Mouse (Mus musculus): ENCODE measurements at regions not wholly inside any gene's neighbourhood (a gene's known extent, or its start where the extent isn't known, plus 50 kb on each side); places are given as distances from the start of the nearest gene placed in this dataset.

- Histone ChIP-seq H3K4me1 (no peaks in the 10 kb centered on the region), H3K36me3 (no peaks in the 10 kb centered on the region), H3K4me3 (no peak overlapping the region), H3K27me3 (no peaks in the 10 kb centered on the region), H3K9me3 (no peaks in the 10 kb centered on the region), H3K9ac (replicated peaks) (no peak overlapping the region), H3K4me2 (replicated peaks) (no peak overlapping the region), H3K27ac (replicated peaks) (no peak overlapping the region)
- no peak for ATAC-seq (replicated peaks)
- WGBS = 91% methylated on average over 7 of the region's 7 CpGs
Observed at GRCm38 (mm10) chr11:45178036-45178435, 560.9 kb downstream of the Ebf1 start.

GRCm38 (mm10) chr11:45179019-45179418, 561.9 kb downstream of the Ebf1 start:
- H3K27ac ChIP-seq (replicated peaks) = no peak overlapping the region
- H3K4me3 ChIP-seq = no peak overlapping the region
- no peak for ATAC-seq (replicated peaks)
- no peak overlapping the region for H3K4me2 ChIP-seq (replicated peaks)
- H3K4me1 ChIP-seq = no peaks in the 10 kb centered on the region
- no peaks in the 10 kb centered on the region for H3K36me3 ChIP-seq
- no peaks in the 10 kb centered on the region for H3K9me3 ChIP-seq
- no peak overlapping the region for H3K9ac ChIP-seq (replicated peaks)
- 96% methylated on average over 1 of the region's 1 CpGs for WGBS
- H3K27me3 ChIP-seq = no peaks in the 10 kb centered on the region

- peaks cover 14% of the 10 kb centered on the region for H3K4me1 ChIP-seq
- no peak overlapping the region for H3K4me3 ChIP-seq
- H3K9me3 ChIP-seq = no peaks in the 10 kb centered on the region
- 45% methylated on average over 14 of the region's 14 CpGs for WGBS
- H3K27me3 ChIP-seq = no peaks in the 10 kb centered on the region
- ATAC-seq (replicated peaks) = peak; percentile 69
- peak overlapping the region; percentile 71 for H3K27ac ChIP-seq (replicated peaks)
- H3K4me2 ChIP-seq (replicated peaks) = no peak overlapping the region
- H3K36me3 ChIP-seq = no peaks in the 10 kb centered on the region
- H3K9ac ChIP-seq (replicated peaks) = no peak overlapping the region
Observed at GRCm38 (mm10) chr11:45190601-45191370, 573.7 kb downstream of the Ebf1 start.

GRCm38 (mm10) chr11:45191392-45192189, 574.5 kb downstream of the Ebf1 start:
- Histone ChIP-seq H3K4me3 (no peak overlapping the region), H3K9me3 (no peaks in the 10 kb centered on the region), H3K27me3 (no peaks in the 10 kb centered on the region), H3K36me3 (no peaks in the 10 kb centered on the region), H3K4me2 (replicated peaks) (no peak overlapping the region), H3K4me1 (peaks cover 14% of the 10 kb centered on the region), H3K27ac (replicated peaks) (peak overlapping the region; percentile 71), H3K9ac (replicated peaks) (no peak overlapping the region)
- WGBS = 50% methylated on average over 12 of the region's 12 CpGs
- ATAC-seq (replicated peaks) = peak; percentile 62

GRCm38 (mm10) chr11:45193319-45193718, 576.2 kb downstream of the Ebf1 start:
- 96% methylated on average over 5 of the region's 5 CpGs for WGBS
- H3K27ac ChIP-seq (replicated peaks) = no peak overlapping the region
- no peak for ATAC-seq (replicated peaks)
- H3K4me2 ChIP-seq (replicated peaks) = no peak overlapping the region
- peaks cover 14% of the 10 kb centered on the region for H3K4me1 ChIP-seq
- H3K9ac ChIP-seq (replicated peaks) = no peak overlapping the region
- H3K36me3 ChIP-seq = no peaks in the 10 kb centered on the region
- no peaks in the 10 kb centered on the region for H3K9me3 ChIP-seq
- H3K4me3 ChIP-seq = no peak overlapping the region
- H3K27me3 ChIP-seq = no peaks in the 10 kb centered on the region

- Histone ChIP-seq H3K4me2 (replicated peaks) (no peak overlapping the region), H3K27ac (replicated peaks) (no peak overlapping the region), H3K9ac (replicated peaks) (no peak overlapping the region), H3K4me1 (no peaks in the 10 kb centered on the region), H3K27me3 (no peaks in the 10 kb centered on the region), H3K9me3 (no peaks in the 10 kb centered on the region), H3K36me3 (no peaks in the 10 kb centered on the region), H3K4me3 (no peak overlapping the region)
- 74% methylated on average over 4 of the region's 4 CpGs for WGBS
- ATAC-seq (replicated peaks) = no peak
Observed at GRCm38 (mm10) chr11:45199520-45199919, 582.4 kb downstream of the Ebf1 start.

- 79% methylated on average over 9 of the region's 9 CpGs for WGBS
- Histone ChIP-seq H3K36me3 (no peaks in the 10 kb centered on the region), H3K4me3 (no peak overlapping the region), H3K27me3 (no peaks in the 10 kb centered on the region), H3K27ac (replicated peaks) (no peak overlapping the region), H3K9me3 (no peaks in the 10 kb centered on the region), H3K4me2 (replicated peaks) (no peak overlapping the region), H3K9ac (replicated peaks) (no peak overlapping the region), H3K4me1 (no peaks in the 10 kb centered on the region)
- no peak for ATAC-seq (replicated peaks)
Observed at GRCm38 (mm10) chr11:45200714-45201405, 583.7 kb downstream of the Ebf1 start.

GRCm38 (mm10) chr11:45203446-45203845, 586.3 kb downstream of the Ebf1 start:
- no peak overlapping the region for H3K9ac ChIP-seq (replicated peaks)
- 69% methylated on average over 5 of the region's 5 CpGs for WGBS
- H3K27ac ChIP-seq (replicated peaks) = no peak overlapping the region
- no peaks in the 10 kb centered on the region for H3K27me3 ChIP-seq
- no peak for ATAC-seq (replicated peaks)
- no peaks in the 10 kb centered on the region for H3K36me3 ChIP-seq
- H3K4me1 ChIP-seq = no peaks in the 10 kb centered on the region
- H3K9me3 ChIP-seq = no peaks in the 10 kb centered on the region
- no peak overlapping the region for H3K4me3 ChIP-seq
- no peak overlapping the region for H3K4me2 ChIP-seq (replicated peaks)

GRCm38 (mm10) chr11:45206611-45207525, 589.8 kb downstream of the Ebf1 start:
- Histone ChIP-seq H3K27ac (replicated peaks) (no peak overlapping the region), H3K9ac (replicated peaks) (no peak overlapping the region), H3K4me3 (no peak overlapping the region), H3K4me2 (replicated peaks) (no peak overlapping the region), H3K9me3 (no peaks in the 10 kb centered on the region), H3K4me1 (no peaks in the 10 kb centered on the region), H3K36me3 (no peaks in the 10 kb centered on the region), H3K27me3 (no peaks in the 10 kb centered on the region)
- no peak for ATAC-seq (replicated peaks)
- 92% methylated on average over 8 of the region's 8 CpGs for WGBS

GRCm38 (mm10) chr11:45214096-45214495, 597.0 kb downstream of the Ebf1 start:
- Histone ChIP-seq H3K4me2 (replicated peaks) (no peak overlapping the region), H3K4me3 (no peak overlapping the region), H3K4me1 (no peaks in the 10 kb centered on the region), H3K9ac (replicated peaks) (no peak overlapping the region), H3K27me3 (no peaks in the 10 kb centered on the region), H3K27ac (replicated peaks) (no peak overlapping the region), H3K9me3 (no peaks in the 10 kb centered on the region), H3K36me3 (no peaks in the 10 kb centered on the region)
- ATAC-seq (replicated peaks) = no peak
- 97% methylated on average over 1 of the region's 1 CpGs for WGBS

GRCm38 (mm10) chr11:45216942-45217474, 599.9 kb downstream of the Ebf1 start:
- no peaks in the 10 kb centered on the region for H3K36me3 ChIP-seq
- no peaks in the 10 kb centered on the region for H3K27me3 ChIP-seq
- no peak overlapping the region for H3K9ac ChIP-seq (replicated peaks)
- no peaks in the 10 kb centered on the region for H3K9me3 ChIP-seq
- no peak overlapping the region for H3K4me3 ChIP-seq
- 0 out of 2 replicates have a peak, but pooled peaks cover 7% of the 10 kb centered on the region for H3K4me1 ChIP-seq
- H3K4me2 ChIP-seq (replicated peaks) = no peak overlapping the region
- ATAC-seq (replicated peaks) = no peak
- 80% methylated on average over 3 of the region's 3 CpGs for whole genome bisulfite sequencing
- no peak overlapping the region for H3K27ac ChIP-seq (replicated peaks)

Measured in forebrain, embryonic 15.5 days (tissue).